Mouse (Mus musculus) forelimb bud, embryonic 11.5 days (tissue): ENCODE measurements around the gene Atp6v0b.

ENCODE experiments used
- DNase-seq: peaks from one replicate; pipeline ENCODE4 v3.0.0-alpha.2; 2012; ENCODE audit warnings: low read depth, low spot score

Gene Atp6v0b

GRCm38 (mm10) chr4:117887133-117887532 is at the start of gene Atp6v0b:
Atp6v0b (minus strand) TSS chr4:117887333.
- peak; percentile 87 for DNase-seq

GRCm38 (mm10) chr4:117934081-117934480 is 46.9 kb upstream of the Atp6v0b start:
- no peak for DNase-seq

GRCm38 (mm10) chr4:117933248-117933647 is 46.1 kb upstream of the Atp6v0b start:
- no peak for DNase-seq

GRCm38 (mm10) chr4:117929391-117929881 is 42.3 kb upstream of the Atp6v0b start, which contains the start of gene Artn:
Artn (minus strand) TSS chr4:117929763.
- DNase-seq, result peak; percentile 45

GRCm38 (mm10) chr4:117928699-117929241 is 41.6 kb upstream of the Atp6v0b start:
- DNase-seq, result peak; percentile 67

GRCm38 (mm10) chr4:117928234-117928633 is 41.1 kb upstream of the Atp6v0b start:
- peak; percentile 82 for DNase-seq

GRCm38 (mm10) chr4:117926545-117927482 is 39.7 kb upstream of the Atp6v0b start:
- peak; percentile 53 for DNase-seq

- DNase-seq, result no peak
Measured at GRCm38 (mm10) chr4:117924916-117925315, 37.8 kb upstream of the Atp6v0b start.

- no peak for DNase-seq
Measured at GRCm38 (mm10) chr4:117923450-117923849, 36.3 kb upstream of the Atp6v0b start.

- no peak for DNase-seq
Measured at GRCm38 (mm10) chr4:117921358-117921757, 34.2 kb upstream of the Atp6v0b start.

- no peak for DNase-seq
Measured at GRCm38 (mm10) chr4:117918762-117919161, 31.6 kb upstream of the Atp6v0b start.

- DNase-seq, result no peak
Measured at GRCm38 (mm10) chr4:117918261-117918660, 31.1 kb upstream of the Atp6v0b start.

GRCm38 (mm10) chr4:117917847-117918246 is 30.7 kb upstream of the Atp6v0b start:
- no peak for DNase-seq

GRCm38 (mm10) chr4:117917402-117917801 is 30.3 kb upstream of the Atp6v0b start:
- DNase-seq, result no peak

GRCm38 (mm10) chr4:117916386-117916785 is 29.3 kb upstream of the Atp6v0b start:
- no peak for DNase-seq

GRCm38 (mm10) chr4:117915489-117916105 is 28.5 kb upstream of the Atp6v0b start:
- DNase-seq, result no peak

- DNase-seq, result peak; percentile 94
Measured at GRCm38 (mm10) chr4:117914591-117915442, 27.7 kb upstream of the Atp6v0b start, which contains the start of gene Ipo13. Ipo13 (minus strand) TSS chr4:117914999.

GRCm38 (mm10) chr4:117914031-117914430 is 26.9 kb upstream of the Atp6v0b start:
- DNase-seq, result no peak

- no peak for DNase-seq
Measured at GRCm38 (mm10) chr4:117913421-117913820, 26.3 kb upstream of the Atp6v0b start.

- DNase-seq, result no peak
Measured at GRCm38 (mm10) chr4:117912685-117913273, 25.6 kb upstream of the Atp6v0b start.

- no peak for DNase-seq
Measured at GRCm38 (mm10) chr4:117912131-117912561, 25.0 kb upstream of the Atp6v0b start.
